Mouse (Mus musculus): Measurements from ENCODE around the gene Rbm20.

DNA sequence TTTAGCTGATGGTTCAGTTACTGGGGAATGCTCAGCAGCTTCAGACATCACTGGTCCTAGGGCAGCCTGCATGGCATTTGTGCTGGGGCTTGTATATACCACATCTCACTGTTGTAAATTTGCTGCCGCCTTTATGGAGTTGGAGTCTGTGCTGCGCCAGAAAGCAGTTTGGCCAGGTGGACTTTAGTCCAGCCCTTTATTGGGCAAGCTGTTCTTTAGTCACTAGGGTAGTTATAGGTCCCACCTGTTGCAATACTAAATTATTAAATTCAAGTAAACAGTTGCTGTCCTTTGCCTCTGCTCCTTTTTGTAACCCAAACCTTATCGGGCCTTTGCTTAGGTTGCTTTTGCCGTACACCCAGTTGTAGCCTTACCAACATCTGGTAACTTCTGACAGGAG is 237.8 kb downstream of the Rbm20 start:
- TF ChIP-seq CHD2 (IDR thresholded peaks at IDR 0.05; ENCODE audit: low read depth, low read length): no peak
- no peak for TF ChIP-seq ZC3H11A (IDR thresholded peaks at IDR 0.05; ENCODE audit: borderline replicate concordance, low read depth, low read length)
- TF ChIP-seq HCFC1 (IDR thresholded peaks at IDR 0.05; ENCODE audit: borderline replicate concordance, insufficient read depth, low read length): no peak
- TF ChIP-seq MAFK (IDR thresholded peaks at IDR 0.05; ENCODE audit: insufficient read depth, low read depth, low read length): no peak
- no peak for TF ChIP-seq ZNF384 (IDR thresholded peaks at IDR 0.05; ENCODE audit: low read depth, low read length)
